Mouse (Mus musculus): ENCODE results near the gene Pax3. TPM values are rescaled to one million over a fixed set of nuclear protein-coding genes. Genes with fewer than 3 reads are reported as not detected.

Gene Pax3
- total RNA-seq, 4 experiments from 2014 or later: not detected

GRCm38 (mm10) chr1:78172334-78172733, 24.6 kb downstream of the Pax3 start:
- DNase-seq (ENCODE audit: low spot score): no peak

- no peak for DNase-seq (ENCODE audit: low spot score)
Measured at GRCm38 (mm10) chr1:78171671-78172070, 25.3 kb downstream of the Pax3 start.

- no peak for DNase-seq (ENCODE audit: low spot score)
Measured at GRCm38 (mm10) chr1:78170771-78171170, 26.2 kb downstream of the Pax3 start.

- no peak for DNase-seq (ENCODE audit: low spot score)
Measured at GRCm38 (mm10) chr1:78168796-78169195, 28.1 kb downstream of the Pax3 start.

- no peak for DNase-seq (ENCODE audit: low spot score)
Measured at GRCm38 (mm10) chr1:78167577-78168286, 29.2 kb downstream of the Pax3 start.

- no peak for DNase-seq (ENCODE audit: low spot score)
Measured at GRCm38 (mm10) chr1:78161745-78162144, 35.2 kb downstream of the Pax3 start.

GRCm38 (mm10) chr1:78157930-78158329, 39.0 kb downstream of the Pax3 start:
- no peak for DNase-seq (ENCODE audit: low spot score)

GRCm38 (mm10) chr1:78155796-78156195, 41.1 kb downstream of the Pax3 start:
- DNase-seq (ENCODE audit: low spot score): peak; percentile 19

GRCm38 (mm10) chr1:78148011-78148623, 48.8 kb downstream of the Pax3 start:
- peak; percentile 15 for DNase-seq (ENCODE audit: low spot score)

- no peak for DNase-seq (ENCODE audit: low spot score)
Measured at GRCm38 (mm10) chr1:78143403-78143802, 53.5 kb downstream of the Pax3 start.

GRCm38 (mm10) chr1:78142912-78143311, 54.0 kb downstream of the Pax3 start:
- DNase-seq (ENCODE audit: low spot score): no peak

GRCm38 (mm10) chr1:78141741-78142501, 55.0 kb downstream of the Pax3 start:
- DNase-seq (ENCODE audit: low spot score): no peak

- no peak for DNase-seq (ENCODE audit: low spot score)
Measured at GRCm38 (mm10) chr1:78141314-78141713, 55.6 kb downstream of the Pax3 start.

GRCm38 (mm10) chr1:78140505-78141303, 56.2 kb downstream of the Pax3 start:
- DNase-seq (ENCODE audit: low spot score): no peak

GRCm38 (mm10) chr1:78139287-78139686, 57.6 kb downstream of the Pax3 start:
- DNase-seq (ENCODE audit: low spot score): no peak

GRCm38 (mm10) chr1:78129267-78129666, 67.7 kb downstream of the Pax3 start:
- no peak for DNase-seq (ENCODE audit: low spot score)

- no peak for DNase-seq (ENCODE audit: low spot score)
Measured at GRCm38 (mm10) chr1:78119899-78120560, 76.9 kb downstream of the Pax3 start.

- no peak for DNase-seq (ENCODE audit: low spot score)
Measured at GRCm38 (mm10) chr1:78116046-78116445, 80.9 kb downstream of the Pax3 start.

- DNase-seq (ENCODE audit: low spot score): no peak
Measured at GRCm38 (mm10) chr1:78110311-78110710, 86.6 kb downstream of the Pax3 start.

- no peak for DNase-seq (ENCODE audit: low spot score)
Measured at GRCm38 (mm10) chr1:78103511-78103910, 93.4 kb downstream of the Pax3 start.

GRCm38 (mm10) chr1:78093619-78094018, 103.3 kb downstream of the Pax3 start:
- no peak for DNase-seq (ENCODE audit: low spot score)
